Mouse (Mus musculus) intestine, embryonic 14.5 days (tissue): ENCODE results near the gene Gabrr1. TPM values are rescaled to one million over a fixed set of nuclear protein-coding genes. Genes with fewer than 3 reads are reported as not detected.

Experiments used
- ATAC-seq: fragments of 200-750 bp; cut with Nextera tagmentation; replicated peaks from 2 replicates; pipeline ENCODE4 v1.8.0; 2017; ENCODE audit warnings: low read depth, moderate number of reproducible peaks, moderate TSS enrichment, moderate library complexity; ENCODE audit not compliant: low FRiP score, low TSS enrichment
- DNase-seq: peaks from one replicate; pipeline ENCODE4 v3.0.0-alpha.2; 2018; ENCODE audit warnings: low spot score
- H3K27ac ChIP-seq: fragments of 300-500 bp; sonication (generic); 2 replicates; pipeline ENCODE4 v1.5.1; 2014; ENCODE audit warnings: low read depth, mild to moderate bottlenecking, control low read depth
- H3K27me3 ChIP-seq: fragments of 300-500 bp; sonication (generic); replicated peaks from 2 replicates; pipeline ENCODE4 v1.6.1; 2014; ENCODE audit warnings: low read length, control low read depth; ENCODE audit not compliant: control insufficient read depth, insufficient read depth
- H3K36me3 ChIP-seq: fragments of 300-500 bp; sonication (generic); 2 replicates; pipeline ENCODE4 v1.6.1; 2014; ENCODE audit warnings: low read length, control low read depth; ENCODE audit not compliant: control insufficient read depth, insufficient read depth
- H3K4me1 ChIP-seq: fragments of 300-500 bp; sonication (generic); replicated peaks from 2 replicates; pipeline ENCODE4 v1.6.1; 2014; ENCODE audit warnings: low read length, control low read depth, mixed read lengths; ENCODE audit not compliant: control insufficient read depth, insufficient read depth
- H3K4me2 ChIP-seq: fragments of 300-500 bp; sonication (generic); 2 replicates; pipeline ENCODE4 v1.6.1; 2014; ENCODE audit warnings: low read length
- H3K4me3 ChIP-seq: fragments of 300-500 bp; sonication (generic); 2 replicates; pipeline ENCODE4 v1.5.1; 2014; ENCODE audit warnings: low read depth, low read length, control low read depth, mixed read lengths
- H3K9ac ChIP-seq: fragments of 300-500 bp; sonication (generic); 2 replicates; pipeline ENCODE4 v1.6.1; 2014; ENCODE audit warnings: mild to moderate bottlenecking, low read length
- H3K9me3 ChIP-seq: fragments of 300-500 bp; sonication (generic); 2 replicates; pipeline ENCODE4 v1.6.1; 2016; ENCODE audit warnings: low read length, control low read depth; ENCODE audit not compliant: control insufficient read depth
- WGBS: fragments of 180-500 bp; shearing (Covaris S2); extraction: QIAGEN DNeasy Blood & Tissue Kit; methylation state at CpG from one replicate; pipeline ENCODE4 v1.1.7; 2014; 5-methylcytosine and 5-hydroxymethylcytosine counted together
- polyA plus RNA-seq: library from polyadenylated mRNA; unstranded; fragments of >200 nt; fragmentation: Nextera tagmentation; extraction: Ambion mirVana; gene quantifications from 2 replicates; pipeline ENCODE4 v1.2.1, GENCODE M21; 2014

The Gabrr1 gene
- polyA plus RNA-seq, 1 experiment from 2014 or later = not detected

DNA sequence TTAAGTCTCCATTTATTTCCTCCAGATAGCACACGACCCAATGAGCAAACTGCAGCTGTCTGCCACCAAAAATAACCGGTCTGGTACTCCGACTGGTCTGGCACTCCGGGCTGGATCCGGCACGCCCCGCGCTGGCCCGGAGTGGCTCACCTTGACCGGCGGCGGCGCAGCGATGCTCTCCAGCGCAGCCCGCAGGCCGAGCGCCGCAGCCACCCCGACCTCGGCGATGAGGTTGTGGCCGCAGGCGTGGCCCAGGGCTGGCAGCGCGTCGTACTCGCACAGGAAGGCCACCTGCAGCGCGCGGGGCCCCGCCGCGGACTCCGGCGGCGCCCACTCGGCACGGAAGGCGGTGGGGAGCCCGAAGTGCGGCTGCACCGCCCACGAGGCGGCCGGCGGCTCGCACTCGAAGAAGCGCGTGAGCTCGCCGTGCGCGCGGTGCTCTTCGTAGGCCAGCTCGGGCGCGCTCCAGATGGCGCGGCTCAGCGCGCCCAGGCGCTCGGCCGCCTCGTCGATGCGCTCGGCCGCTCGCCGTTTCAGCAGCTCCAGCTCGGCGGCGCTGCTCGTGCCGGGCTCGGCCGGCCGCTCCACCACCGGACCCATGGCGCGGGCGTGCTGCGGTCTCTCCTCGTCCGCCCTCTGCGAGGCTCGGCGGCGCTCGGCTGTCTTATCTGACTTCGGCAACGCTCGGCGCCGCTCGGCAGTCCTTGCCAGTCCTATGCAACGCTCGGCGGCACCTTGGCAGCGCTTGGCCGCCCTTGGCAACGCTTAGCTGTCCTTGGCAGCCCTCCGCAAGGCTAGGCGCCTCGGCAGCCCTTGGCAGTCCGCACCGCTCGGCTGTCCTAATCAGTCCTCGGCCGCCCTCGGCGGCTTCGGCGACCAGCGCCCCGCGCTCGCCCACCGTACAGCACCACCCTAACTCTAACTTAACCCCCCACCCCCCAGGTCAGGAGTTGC is 56.7 kb downstream of the Gabrr1 start:
- H3K4me3 ChIP-seq = peak overlapping the region; percentile 52
- H3K9ac ChIP-seq = peak overlapping the region; percentile 53
- H3K27me3 ChIP-seq = no peaks in the 10 kb centered on the region
- H3K4me2 ChIP-seq = peak overlapping the region; percentile 96
- 0 out of 2 replicates have a peak, but pooled peaks cover 8% of the 10 kb centered on the region for H3K4me1 ChIP-seq
- H3K36me3 ChIP-seq = no peaks in the 10 kb centered on the region
- peak; percentile 91 for ATAC-seq
- H3K9me3 ChIP-seq = no peaks in the 10 kb centered on the region
- under 1% methylated on average over 123 of the region's 123 CpGs for WGBS
- peak; percentile 86 for DNase-seq
- peak overlapping the region; percentile 80 for H3K27ac ChIP-seq

DNA sequence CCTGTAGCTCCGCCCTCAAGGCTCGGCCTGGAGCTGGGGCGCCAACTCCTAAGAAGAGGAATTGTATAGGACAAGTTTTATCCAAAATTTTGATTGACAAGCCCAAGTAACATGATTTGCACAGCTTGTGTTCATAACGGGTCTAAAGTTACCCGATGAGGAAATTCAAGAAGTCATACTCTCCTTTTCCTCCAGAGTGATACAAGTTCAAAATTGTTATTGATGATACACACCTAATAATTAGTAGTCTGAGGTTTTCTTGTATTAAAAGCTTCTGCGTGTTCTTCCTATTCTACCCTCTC is 57.4 kb downstream of the Gabrr1 start, which contains the start of gene Pm20d2:
TSS of gene Pm20d2 (minus strand) at position 3 of the 302 bp plus-strand sequence.
- WGBS = 21% methylated on average over 6 of the region's 6 CpGs
- Histone ChIP-seq H3K27ac (peak within 1 kb of the TSS; percentile 80), H3K4me1 (0 out of 2 replicates have a peak, but pooled peaks cover 8% of the 10 kb centered on the region), H3K4me3 (peak within 1 kb of the TSS; percentile 52), H3K9ac (peak within 1 kb of the TSS; percentile 53), H3K4me2 (peak within 1 kb of the TSS; percentile 96), H3K27me3 (no peaks in the 10 kb centered on the region), H3K9me3 (no peaks in the 10 kb centered on the region), H3K36me3 (no peaks in the 10 kb centered on the region)
- no peak for ATAC-seq
- no peak for DNase-seq

DNA sequence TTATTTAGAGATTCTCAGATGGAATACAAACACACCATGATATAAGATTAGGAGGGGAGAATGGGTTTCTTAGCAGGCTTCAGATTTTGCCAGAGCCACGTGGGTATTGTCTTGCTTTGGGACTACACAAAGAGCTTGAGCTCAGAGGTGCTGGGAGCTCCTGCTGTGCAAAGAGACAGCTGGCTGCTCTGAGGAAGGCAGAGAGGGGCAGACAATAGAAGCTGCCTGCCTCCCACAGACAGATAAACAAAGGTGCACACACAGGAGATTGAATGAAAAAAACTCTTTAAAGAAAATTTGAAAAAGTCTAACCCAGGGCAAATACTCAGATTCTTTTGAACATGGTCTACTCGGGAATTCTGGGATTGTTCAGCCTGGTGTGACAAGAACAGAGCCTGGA is 65.8 kb downstream of the Gabrr1 start:
- Histone ChIP-seq H3K4me3 (no peak overlapping the region), H3K4me2 (no peak overlapping the region), H3K27ac (no peak overlapping the region), H3K9ac (no peak overlapping the region), H3K4me1 (no peaks in the 10 kb centered on the region), H3K27me3 (no peaks in the 10 kb centered on the region), H3K36me3 (no peaks in the 10 kb centered on the region), H3K9me3 (no peaks in the 10 kb centered on the region)
- 30% methylated on average over 2 of the region's 2 CpGs for WGBS
- no peak for ATAC-seq
- DNase-seq = no peak

DNA sequence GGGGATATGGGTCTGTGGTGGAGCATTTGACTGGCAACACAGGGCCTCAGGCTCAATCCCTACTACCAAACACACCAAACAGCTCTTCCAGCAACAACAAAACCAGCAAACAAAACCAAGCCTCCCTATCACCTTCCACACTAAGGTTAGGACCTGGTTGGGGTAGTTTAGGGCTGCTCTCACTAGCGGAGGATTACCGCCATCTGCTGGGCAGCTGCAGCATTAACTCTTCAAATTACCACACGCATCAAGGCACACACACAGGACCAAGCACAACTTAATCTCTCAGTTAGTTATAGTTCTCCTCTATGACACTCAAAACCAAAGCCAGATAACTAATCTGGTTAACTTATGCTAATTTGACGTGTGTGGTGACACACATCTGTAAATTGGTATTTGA is 72.4 kb downstream of the Gabrr1 start:
- Histone ChIP-seq H3K27me3 (no peaks in the 10 kb centered on the region), H3K4me2 (no peak overlapping the region), H3K9ac (no peak overlapping the region), H3K4me3 (no peak overlapping the region), H3K27ac (no peak overlapping the region), H3K4me1 (0 out of 2 replicates have a peak, but pooled peaks cover 2% of the 10 kb centered on the region), H3K9me3 (no peaks in the 10 kb centered on the region), H3K36me3 (no peaks in the 10 kb centered on the region)
- ATAC-seq = no peak
- WGBS = 7% methylated on average over 4 of the region's 4 CpGs
- peak; percentile 63 for DNase-seq

DNA sequence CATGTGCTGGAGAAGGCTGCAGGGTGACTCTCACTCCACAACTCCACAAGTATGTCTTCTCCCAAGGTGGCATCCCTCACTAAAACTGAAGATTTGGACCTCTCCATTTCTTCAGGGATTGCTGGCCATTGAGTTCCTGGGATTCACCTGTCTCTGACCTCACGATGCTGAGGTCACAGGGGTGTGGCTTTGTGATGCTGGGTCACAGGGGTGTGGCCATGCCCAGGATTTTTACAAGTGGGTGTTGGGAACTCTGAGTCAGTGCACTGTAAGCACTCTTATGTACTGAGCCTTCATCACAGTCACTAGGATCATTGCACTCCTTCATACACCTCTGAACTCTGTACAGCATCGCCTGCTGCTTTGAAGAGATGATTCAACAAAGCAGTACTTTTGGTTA is 75.2 kb downstream of the Gabrr1 start:
- no peaks in the 10 kb centered on the region for H3K36me3 ChIP-seq
- H3K9me3 ChIP-seq = peaks cover 2% of the 10 kb centered on the region; the same call in 1 of the 2 replicates
- 71% methylated on average over 2 of the region's 2 CpGs for WGBS
- H3K4me2 ChIP-seq = no peak overlapping the region
- ATAC-seq (no peak), DNase-seq (no peak)
- H3K27me3 ChIP-seq = no peaks in the 10 kb centered on the region
- H3K9ac ChIP-seq = no peak overlapping the region
- no peak overlapping the region for H3K27ac ChIP-seq
- H3K4me1 ChIP-seq = 0 out of 2 replicates have a peak, but pooled peaks cover 2% of the 10 kb centered on the region
- H3K4me3 ChIP-seq = no peak overlapping the region

DNA sequence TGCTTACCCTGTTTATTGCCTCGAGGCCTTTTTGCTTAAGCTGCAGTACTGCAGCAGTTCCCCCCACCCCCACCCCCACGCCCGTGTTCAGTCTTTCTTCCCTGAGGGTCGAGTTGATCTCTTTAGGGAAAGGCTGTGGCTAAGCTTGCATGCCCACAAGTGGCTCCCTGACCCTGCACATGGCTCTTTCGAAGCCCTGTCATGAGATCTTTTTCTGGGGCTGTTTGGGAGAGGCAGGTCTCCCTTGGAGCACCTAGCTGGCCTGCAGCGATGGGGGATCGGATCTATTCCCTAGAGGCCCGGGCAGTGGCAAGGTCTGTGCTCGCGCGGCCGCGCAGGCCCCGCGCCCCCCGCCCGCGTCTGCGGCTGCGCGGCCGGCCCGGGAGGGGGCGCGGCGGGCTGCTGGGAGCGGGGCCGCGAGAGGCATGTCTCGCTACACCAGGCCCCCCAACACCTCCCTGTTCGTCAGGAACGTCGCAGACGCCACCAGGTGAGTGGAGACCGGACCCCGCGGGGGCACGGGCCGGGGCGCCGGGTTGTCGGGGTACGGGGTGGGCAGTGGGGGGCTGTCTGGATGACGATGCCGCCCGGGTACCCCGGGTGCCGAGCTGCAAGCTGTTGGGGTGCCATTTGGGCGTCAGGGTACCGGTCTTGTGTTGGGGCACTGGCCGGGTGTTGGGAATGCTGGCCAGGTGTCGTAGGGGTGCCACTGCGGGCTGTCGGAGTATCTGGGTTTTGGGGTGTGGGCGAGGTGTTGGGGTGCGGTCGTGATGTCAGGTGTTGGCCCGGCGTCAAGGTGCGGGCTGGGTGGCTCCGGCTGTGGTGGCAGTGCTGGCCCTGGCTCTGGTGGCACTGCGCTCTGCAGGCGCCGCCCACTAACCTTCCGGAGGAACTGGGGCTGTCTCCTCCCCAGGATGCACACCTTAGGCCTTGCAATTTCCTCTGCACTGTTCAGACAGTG is 76.8 kb downstream of the Gabrr1 start, which contains the start of gene Srsf12:
TSS of gene Srsf12 (plus strand) at position 111 of the 961 bp plus-strand sequence.
- Histone ChIP-seq H3K9me3 (peaks cover 5% of the 10 kb centered on the region; the same call in 1 of the 2 replicates), H3K4me3 (peak within 1 kb of the TSS; percentile 51), H3K36me3 (no peaks in the 10 kb centered on the region), H3K9ac (peak within 1 kb of the TSS; percentile 63), H3K4me1 (0 out of 2 replicates have a peak, but pooled peaks cover 2% of the 10 kb centered on the region), H3K4me2 (peak within 1 kb of the TSS; percentile 99), H3K27ac (no peak within 1 kb of the TSS), H3K27me3 (no peaks in the 10 kb centered on the region)
- WGBS = 4% methylated on average over 62 of the region's 65 CpGs
- peak; percentile 77 for ATAC-seq
- peak; percentile 79 for DNase-seq

Other genes starting within 250 kb of the Gabrr1 start
- 5.0 and 6.1 TPM in 2 replicates for gene Ankrd6, start 181.7 kb upstream of the Gabrr1 start, polyA plus RNA-seq
- 10.0 and 14.5 TPM in 2 replicates for gene Rragd, start 149.5 kb upstream of the Gabrr1 start, polyA plus RNA-seq
- gene Ube2j1, start 101.1 kb upstream of the Gabrr1 start, polyA plus RNA-seq = 39.7 and 45.2 TPM in 2 replicates
- 0.09 and 0.17 TPM in 2 replicates for gene Gabrr2, start 69.5 kb upstream of the Gabrr1 start, polyA plus RNA-seq
- 1.2 TPM in 2 replicates for gene Pm20d2, start 57.2 kb downstream of the Gabrr1 start, polyA plus RNA-seq
- 9.5 and 9.8 TPM in 2 replicates for gene Srsf12, start 76.5 kb downstream of the Gabrr1 start, polyA plus RNA-seq
- 88.7 and 91.1 TPM in 2 replicates for gene Pnrc1, start 157.6 kb downstream of the Gabrr1 start, polyA plus RNA-seq
- gene Rngtt, start 177.8 kb downstream of the Gabrr1 start, polyA plus RNA-seq = 22.6 and 24.0 TPM in 2 replicates